Mouse (Mus musculus) G1E (cell line): ENCODE measurements at regions not wholly inside any gene's neighbourhood (a gene's known extent, or its start where the extent isn't known, plus 50 kb on each side); places are given as distances from the start of the nearest gene placed in this dataset.

Source experiments
- ATAC-seq: 2 replicates; pipeline ENCODE4 v1.8.0; 2016; ENCODE audit warnings: mild to moderate bottlenecking; ENCODE audit not compliant: insufficient number of reproducible peaks, poor library complexity, low FRiP score, severe bottlenecking; ENCODE audit errors: extremely low read depth
- DNase-seq: peaks from one replicate; pipeline ENCODE4 v3.0.0; 2012; ENCODE audit warnings: low spot score
- H3K27me3 ChIP-seq: 2 replicates; pipeline ENCODE4 v1.6.1; 2012; ENCODE audit warnings: mild to moderate bottlenecking, low read length, inconsistent platforms; ENCODE audit not compliant: insufficient read depth
- H3K36me3 ChIP-seq: replicated peaks from 2 replicates; pipeline ENCODE3; 2012; ENCODE audit warnings: mild to moderate bottlenecking, inconsistent platforms
- H3K4me1 ChIP-seq: 2 replicates; pipeline ENCODE4 v1.6.1; 2012; ENCODE audit warnings: low read depth, low read length, inconsistent platforms, mixed read lengths; ENCODE audit not compliant: insufficient read depth
- H3K4me3 ChIP-seq: 2 replicates; pipeline ENCODE4 v1.5.1; 2012; ENCODE audit warnings: low read depth, mild to moderate bottlenecking, inconsistent platforms, low read length, moderate library complexity, mixed read lengths
- H3K9me3 ChIP-seq: replicated peaks from 2 replicates; pipeline ENCODE4 v1.6.1; 2012; ENCODE audit warnings: inconsistent platforms
- CTCF ChIP-seq: IDR thresholded peaks from 2 replicates; pipeline ENCODE4 v1.5.1; 2012; ENCODE audit warnings: low read depth, low read length, inconsistent platforms, mixed read lengths
- GATA1 ChIP-seq: IDR thresholded peaks from 2 replicates; pipeline ENCODE4 v1.6.1; 2012; ENCODE audit warnings: borderline replicate concordance, low read length, inconsistent platforms, mixed read lengths
- GATA2 ChIP-seq: IDR thresholded peaks from 2 replicates; pipeline ENCODE4 v1.6.1; 2012; ENCODE audit warnings: low read depth, low read length, inconsistent platforms, borderline replicate concordance
- POLR2AphosphoS5 ChIP-seq: IDR thresholded peaks from 2 replicates; pipeline ENCODE4 v1.6.1; 2012; ENCODE audit warnings: low read depth, low read length, inconsistent platforms; ENCODE audit not compliant: insufficient replicate concordance
- TAL1 ChIP-seq: conservative IDR thresholded peaks from 2 replicates; pipeline ENCODE4 v1.6.1; 2012; ENCODE audit warnings: low read depth, low read length, inconsistent platforms, mixed read lengths

- H3K4me1 ChIP-seq = peaks cover 7% of the 10 kb centered on the region; the same call in 1 of the 2 replicates
- DNase-seq (no peak), ATAC-seq (no peak)
- H3K27me3 ChIP-seq = peaks cover 18% of the 10 kb centered on the region; the same call in 1 of the 2 replicates
- TF ChIP-seq TAL1 (no peak), GATA1 (no peak), GATA2 (no peak), POLR2AphosphoS5 (no peak), CTCF (no peak)
- H3K9me3 ChIP-seq = no peaks in the 10 kb centered on the region
- no peaks in the 10 kb centered on the region for H3K36me3 ChIP-seq
- H3K4me3 ChIP-seq = no peak overlapping the region
These were observed 79.1 kb downstream of the Sema4f start for GRCm38 (mm10) chr6:82860485-82860884.

- DNase-seq (no peak), ATAC-seq (no peak)
- H3K4me3 ChIP-seq = no peak overlapping the region
- no peaks in the 10 kb centered on the region for H3K4me1 ChIP-seq
- H3K9me3 ChIP-seq = no peaks in the 10 kb centered on the region
- peaks cover 8% of the 10 kb centered on the region; the same call in 1 of the 2 replicates for H3K27me3 ChIP-seq
- no peaks in the 10 kb centered on the region for H3K36me3 ChIP-seq
- TF ChIP-seq GATA1 (no peak), TAL1 (no peak), POLR2AphosphoS5 (no peak), CTCF (no peak), GATA2 (no peak)
These were observed 82.0 kb upstream of the Hk2 start for GRCm38 (mm10) chr6:82856218-82856617.

- DNase-seq (no peak), ATAC-seq (no peak)
- no peaks in the 10 kb centered on the region for H3K4me1 ChIP-seq
- no peaks in the 10 kb centered on the region for H3K36me3 ChIP-seq
- TF ChIP-seq TAL1 = no peak
- TF ChIP-seq GATA1 = no peak
- TF ChIP-seq GATA2 = no peak
- TF ChIP-seq CTCF = no peak
- no peak for TF ChIP-seq POLR2AphosphoS5
- H3K4me3 ChIP-seq = no peak overlapping the region
- H3K9me3 ChIP-seq = no peaks in the 10 kb centered on the region
- peaks cover 8% of the 10 kb centered on the region for H3K27me3 ChIP-seq
These were observed 81.1 kb upstream of the Hk2 start for GRCm38 (mm10) chr6:82855401-82855800.

- Histone ChIP-seq H3K4me3 (no peak overlapping the region), H3K9me3 (no peaks in the 10 kb centered on the region), H3K27me3 (peaks cover 8% of the 10 kb centered on the region), H3K4me1 (no peaks in the 10 kb centered on the region), H3K36me3 (no peaks in the 10 kb centered on the region)
- no peak for ATAC-seq
- TF ChIP-seq GATA1 (no peak), GATA2 (no peak), TAL1 (no peak), CTCF (no peak), POLR2AphosphoS5 (no peak)
- no peak for DNase-seq
These were observed 80.5 kb upstream of the Hk2 start for GRCm38 (mm10) chr6:82854780-82855179.

GRCm38 (mm10) chr6:82854338-82854737 is 80.1 kb upstream of the Hk2 start:
- TF ChIP-seq POLR2AphosphoS5 (no peak), GATA2 (no peak), TAL1 (no peak), CTCF (no peak), GATA1 (no peak)
- H3K27me3 ChIP-seq = peaks cover 8% of the 10 kb centered on the region
- no peak for DNase-seq

GRCm38 (mm10) chr6:82853076-82853475 is 78.8 kb upstream of the Hk2 start:
- no peak for DNase-seq
- ATAC-seq = no peak

More at GRCm38 (mm10) chr6:82854338-82854737, 80.1 kb upstream of the Hk2 start:
- no peak for ATAC-seq
- Histone ChIP-seq H3K36me3 (no peaks in the 10 kb centered on the region), H3K4me1 (no peaks in the 10 kb centered on the region), H3K9me3 (no peaks in the 10 kb centered on the region), H3K4me3 (no peak overlapping the region)

More at GRCm38 (mm10) chr6:82853076-82853475, 78.8 kb upstream of the Hk2 start:
- Histone ChIP-seq H3K27me3 (peaks cover 8% of the 10 kb centered on the region), H3K36me3 (no peaks in the 10 kb centered on the region), H3K4me1 (no peaks in the 10 kb centered on the region), H3K4me3 (no peak overlapping the region), H3K9me3 (no peaks in the 10 kb centered on the region; the same call in 1 of the 2 replicates)
- no peak for TF ChIP-seq POLR2AphosphoS5
- TF ChIP-seq TAL1 = no peak
- TF ChIP-seq GATA1 = no peak
- TF ChIP-seq CTCF = no peak
- no peak for TF ChIP-seq GATA2
